Mouse (Mus musculus): ENCODE data around the gene Dkk2.

Gene Dkk2

DNA sequence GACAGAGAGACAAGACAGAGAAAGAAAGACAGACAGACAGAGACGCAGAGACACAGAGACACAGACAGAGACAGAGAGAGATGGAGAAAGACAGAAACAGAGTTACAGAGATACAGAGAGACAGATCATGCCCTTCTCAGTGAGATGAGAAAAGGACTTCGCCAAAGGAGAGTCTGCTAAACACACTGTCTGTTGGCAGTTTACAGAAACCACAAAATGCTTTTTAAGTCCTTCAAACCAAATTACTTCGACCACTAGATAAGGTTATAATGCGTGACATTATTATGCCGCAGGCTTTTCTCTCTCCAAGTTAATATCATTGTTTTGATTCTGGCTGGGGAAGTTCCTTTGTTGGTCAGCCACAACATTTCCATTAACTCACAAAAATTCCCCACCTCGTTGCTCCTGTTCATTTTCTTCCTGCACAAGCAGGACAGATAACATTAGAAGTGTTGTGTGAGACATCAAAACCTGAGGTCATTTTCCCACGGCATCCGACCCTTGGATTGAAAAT, 40.2 kb downstream of the Dkk2 start:
- DNase-seq (ENCODE audit: low read depth), result peak; percentile 16

DNA sequence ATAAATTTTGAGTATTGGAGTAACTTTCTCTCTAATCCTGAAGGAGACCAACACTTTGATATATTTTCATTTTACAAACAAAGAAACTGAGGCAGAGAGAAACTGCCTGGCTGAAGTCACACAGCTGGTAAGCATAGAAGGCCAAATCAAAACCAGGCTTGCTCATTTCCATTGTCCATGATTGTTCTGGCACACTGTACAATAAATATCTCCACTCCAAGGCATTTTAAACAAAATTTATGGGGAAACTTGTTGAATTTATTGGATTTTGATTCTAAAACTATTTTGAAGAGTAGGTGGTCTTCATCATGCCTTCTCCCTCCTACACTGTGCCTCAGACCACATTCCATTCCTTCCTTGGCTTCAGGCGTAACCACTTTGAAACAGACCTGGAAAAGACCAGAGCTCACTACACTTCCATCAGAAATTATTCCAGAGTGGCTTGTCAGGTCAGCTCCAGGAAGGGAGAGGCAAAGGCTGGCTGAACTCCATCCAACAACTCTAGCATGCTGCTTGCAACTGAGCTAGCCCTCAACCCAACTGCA, 44.7 kb downstream of the Dkk2 start:
- DNase-seq (ENCODE audit: low read depth), result no peak

DNA sequence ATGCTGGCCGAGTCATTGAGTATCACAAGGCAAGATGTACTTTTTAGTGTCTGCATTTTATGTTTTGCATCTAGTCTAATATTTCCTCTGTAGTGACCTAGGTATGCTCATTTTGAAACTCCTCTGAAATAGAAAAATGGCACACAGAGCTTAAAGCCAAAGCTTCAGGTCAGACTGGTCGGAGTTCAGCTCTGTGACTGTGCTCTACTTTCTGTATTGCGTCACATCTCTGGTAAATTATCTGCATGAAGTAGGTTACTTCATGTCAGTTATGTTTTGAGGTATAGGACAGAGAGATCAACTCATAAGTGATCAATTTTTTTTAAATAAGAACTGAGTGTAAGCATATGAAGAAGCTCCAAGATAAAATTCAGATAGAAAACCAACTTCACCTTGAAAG, 45.7 kb downstream of the Dkk2 start:
- peak; percentile 7 for DNase-seq (ENCODE audit: low read depth)

DNA sequence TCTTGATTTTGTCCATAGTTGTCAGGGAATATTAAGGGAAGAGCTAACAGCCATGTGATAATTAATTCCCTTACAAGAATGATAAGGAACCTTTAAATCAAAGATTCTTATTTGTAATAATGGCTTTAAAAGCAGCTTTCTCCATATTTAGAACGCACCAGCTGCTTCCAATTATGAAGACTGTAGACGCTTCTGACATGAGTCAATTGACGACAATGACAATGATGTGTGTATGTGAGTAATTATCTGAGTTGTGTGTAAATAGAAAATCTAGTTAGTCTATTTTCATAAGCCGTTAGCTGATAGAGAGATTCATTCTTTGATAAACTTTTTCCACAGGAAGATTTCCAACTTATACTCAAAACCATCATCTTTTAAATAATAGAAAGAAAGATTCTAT, 46.8 kb downstream of the Dkk2 start:
- DNase-seq (ENCODE audit: low read depth), result no peak

DNA sequence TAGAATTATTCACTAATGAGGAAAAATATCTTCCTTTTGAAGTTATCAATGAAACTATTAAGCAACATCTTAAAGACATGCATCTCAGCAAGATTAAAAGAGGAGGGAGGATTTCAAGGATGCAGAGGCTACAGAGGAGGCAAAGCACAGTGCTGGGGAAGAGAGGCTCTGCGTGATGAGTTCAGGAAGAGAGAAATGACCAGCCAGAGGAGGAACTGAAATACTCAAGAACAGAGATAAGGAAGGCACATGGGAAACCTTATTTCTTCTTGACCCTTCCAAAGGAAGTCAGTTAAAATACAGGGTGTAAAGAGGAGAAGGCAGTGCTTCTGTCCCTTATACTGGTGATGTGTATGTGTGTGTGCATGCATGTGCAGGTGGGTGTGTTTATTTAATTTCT, 49.4 kb downstream of the Dkk2 start:
- no peak for DNase-seq (ENCODE audit: low read depth)

DNA sequence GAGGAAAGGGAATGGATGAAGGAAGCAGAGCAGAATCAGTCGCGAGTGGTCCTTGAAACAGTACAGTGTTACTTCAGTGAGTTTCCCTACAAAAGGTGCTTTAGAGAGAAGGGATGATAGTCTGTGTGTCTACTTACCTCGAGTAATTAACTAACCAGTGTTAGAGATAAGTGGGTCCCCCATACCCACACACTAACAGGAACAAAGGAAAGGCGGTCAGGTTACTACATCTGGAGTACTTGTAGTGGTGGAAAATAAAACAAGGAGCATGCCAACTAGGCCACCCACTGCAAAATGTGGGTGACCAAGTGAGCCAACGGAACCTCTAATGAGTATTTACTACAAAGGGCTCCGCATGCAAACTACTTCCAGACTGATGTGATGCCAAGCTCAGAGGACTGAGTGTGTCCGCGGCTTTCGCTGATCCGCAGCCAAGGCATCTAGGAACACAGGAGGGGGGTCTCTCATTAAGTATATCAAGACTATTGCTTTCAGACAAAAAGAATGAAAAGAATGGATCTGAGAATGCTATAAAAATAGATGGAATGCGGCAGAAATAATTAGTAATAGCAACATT, 52.8 kb downstream of the Dkk2 start:
- no peak for DNase-seq (ENCODE audit: low read depth)

DNA sequence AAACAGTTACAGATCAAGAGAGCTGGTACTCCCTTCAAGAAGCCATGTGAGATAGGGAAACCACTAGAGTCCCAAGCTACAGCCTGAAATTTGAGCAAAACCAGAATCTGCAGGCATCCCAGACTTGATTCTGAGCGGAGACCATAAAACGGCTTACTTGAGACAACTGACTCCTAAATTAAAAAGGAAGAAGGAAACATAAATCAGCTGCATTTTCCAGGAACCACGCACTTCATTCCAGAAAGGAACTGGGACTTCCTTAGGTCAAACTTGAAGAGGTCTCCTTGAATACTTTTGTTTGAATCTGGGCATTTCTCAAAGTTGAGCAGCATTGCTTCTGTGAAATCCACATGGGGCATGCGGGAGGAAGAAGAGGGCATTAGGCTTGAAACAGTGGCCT, 55.9 kb downstream of the Dkk2 start:
- DNase-seq (ENCODE audit: low read depth), result no peak

DNA sequence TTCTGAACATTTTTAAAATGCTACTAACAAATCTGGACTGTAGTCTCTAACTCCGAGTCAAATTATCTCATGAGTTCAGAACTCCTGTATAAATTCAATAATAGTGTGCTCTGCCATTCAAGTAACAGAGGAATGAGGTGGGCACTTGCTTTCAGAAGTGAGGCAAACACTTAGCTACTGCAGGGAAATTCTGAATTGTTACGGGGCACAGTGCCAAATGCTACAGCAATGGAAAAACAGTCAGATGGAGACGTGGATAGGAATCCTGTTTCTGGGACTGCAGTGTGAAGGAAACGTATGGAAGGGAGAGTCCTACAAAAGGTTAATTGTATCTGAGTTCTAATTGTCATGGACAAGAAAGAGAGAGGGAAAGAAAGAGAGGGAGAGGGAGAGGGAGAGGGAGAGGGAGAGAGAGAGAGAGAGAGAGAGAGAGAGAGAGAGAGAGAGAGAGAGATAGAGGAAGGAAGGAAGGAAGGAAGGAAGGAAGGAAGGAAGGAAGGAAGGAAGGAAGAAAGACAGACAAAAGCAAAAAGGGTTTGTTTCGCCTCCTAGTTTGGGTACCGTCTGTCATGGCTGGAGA, 64.4 kb downstream of the Dkk2 start:
- DNase-seq (ENCODE audit: low read depth), result no peak

DNA sequence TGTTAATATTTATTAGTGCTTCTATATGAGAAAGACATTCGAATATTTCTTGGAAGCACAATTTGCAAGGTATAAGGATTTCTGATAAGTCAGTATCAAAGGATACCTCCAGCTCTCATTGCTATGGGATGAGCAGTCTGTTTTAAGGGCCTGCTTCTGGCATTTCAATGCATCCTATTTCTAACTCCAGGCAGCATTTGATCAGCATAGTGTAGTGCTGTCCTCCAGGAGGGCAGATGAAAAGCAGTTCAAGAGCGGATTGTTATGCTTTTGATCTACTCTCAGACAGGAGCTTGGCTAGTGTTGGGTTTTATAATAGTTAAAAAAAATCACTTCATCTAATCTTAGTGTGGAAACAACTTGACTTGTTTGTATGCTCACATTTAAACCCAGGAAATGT, 73.7 kb downstream of the Dkk2 start:
- no peak for DNase-seq (ENCODE audit: low read depth)

DNA sequence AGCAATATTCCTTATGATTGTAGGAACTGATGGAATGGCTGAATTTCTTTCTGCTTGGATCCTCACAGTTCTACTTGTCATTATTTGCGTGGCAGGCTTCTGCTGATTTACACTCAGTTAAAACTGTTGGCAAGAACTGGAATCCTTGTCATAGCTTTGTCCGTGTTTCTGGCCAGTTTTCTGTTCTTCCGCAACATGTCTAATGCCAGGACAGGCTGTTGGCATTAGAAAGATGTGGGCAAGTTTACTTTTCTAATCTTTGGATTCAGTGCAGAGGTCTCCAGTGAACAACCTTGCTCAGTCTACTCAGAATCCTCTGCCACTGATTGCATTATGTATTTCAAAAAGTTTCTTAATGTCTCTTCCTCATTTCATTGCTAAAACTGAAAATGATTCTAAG, 83.8 kb downstream of the Dkk2 start:
- no peak for DNase-seq (ENCODE audit: low read depth)

DNA sequence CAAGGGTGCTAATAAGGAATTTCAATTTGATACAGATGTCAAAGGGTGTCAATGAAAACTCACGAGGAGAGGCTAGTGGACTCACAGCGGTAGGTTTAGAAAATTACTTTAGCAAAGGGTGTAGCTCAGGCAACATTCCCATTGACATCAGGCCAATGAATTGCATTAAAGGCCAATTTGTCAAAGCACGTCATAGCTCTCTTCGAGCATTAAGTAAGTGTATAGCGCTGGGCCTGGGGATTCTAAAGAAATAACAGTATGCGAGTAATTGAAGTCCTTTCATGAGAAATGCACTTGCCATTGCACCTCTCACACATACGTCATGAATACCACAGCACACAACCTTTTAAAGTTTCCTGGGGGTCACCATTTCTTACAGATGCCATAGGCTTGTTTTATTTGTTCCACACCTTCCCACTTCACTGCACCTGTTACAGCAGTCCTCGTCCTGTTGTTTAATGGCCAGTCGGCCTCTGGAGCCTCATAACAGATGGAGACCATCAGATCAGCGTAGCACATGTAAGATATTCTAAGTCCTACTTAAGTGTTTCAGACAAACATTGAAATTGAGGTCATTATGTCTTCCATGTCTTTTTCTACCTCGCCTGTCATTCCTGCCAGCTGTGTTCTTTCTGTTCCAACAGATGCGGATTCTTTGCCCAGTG, 101.9 kb downstream of the Dkk2 start:
- no peak for DNase-seq (ENCODE audit: low read depth)

DNA sequence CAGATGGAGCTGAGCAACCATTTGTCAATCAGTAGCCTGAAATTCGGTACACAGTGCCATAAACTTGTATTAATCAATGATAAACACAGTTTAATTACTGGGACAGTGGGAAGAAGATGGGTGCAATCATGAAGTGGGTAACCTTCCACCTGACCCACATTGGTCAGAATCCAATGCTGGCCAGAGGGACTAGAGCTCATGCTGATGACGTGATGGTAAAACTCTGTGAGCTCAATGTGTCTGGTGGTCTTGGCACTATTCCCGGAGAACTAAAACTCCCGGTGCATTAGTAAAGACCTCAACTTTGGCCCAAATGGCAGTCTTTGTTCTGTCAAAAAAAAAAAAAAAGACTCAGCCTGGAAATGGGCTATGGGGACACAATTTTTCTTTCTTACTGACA, 116.9 kb downstream of the Dkk2 start:
- DNase-seq (ENCODE audit: low read depth), result no peak

DNA sequence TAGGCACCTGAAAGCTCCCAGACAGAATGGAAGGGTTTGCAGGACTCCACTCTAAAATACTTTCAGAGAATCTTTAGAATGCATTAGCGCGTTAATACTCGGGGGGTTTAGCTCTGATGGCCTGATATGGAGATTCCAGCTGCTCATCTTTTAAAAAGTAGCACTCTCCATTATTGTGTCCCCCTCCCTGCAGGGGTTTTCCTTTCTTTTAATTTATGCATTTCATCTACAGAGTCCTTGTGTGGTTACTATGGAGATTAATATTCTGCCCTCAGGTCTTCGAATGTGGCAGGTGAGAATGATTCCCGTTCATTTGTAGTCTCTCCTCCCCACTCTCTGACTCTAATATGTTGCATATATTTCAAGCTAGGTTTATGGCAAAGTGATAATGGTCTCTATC, 117.6 kb downstream of the Dkk2 start:
- no peak for DNase-seq (ENCODE audit: low read depth)

DNA sequence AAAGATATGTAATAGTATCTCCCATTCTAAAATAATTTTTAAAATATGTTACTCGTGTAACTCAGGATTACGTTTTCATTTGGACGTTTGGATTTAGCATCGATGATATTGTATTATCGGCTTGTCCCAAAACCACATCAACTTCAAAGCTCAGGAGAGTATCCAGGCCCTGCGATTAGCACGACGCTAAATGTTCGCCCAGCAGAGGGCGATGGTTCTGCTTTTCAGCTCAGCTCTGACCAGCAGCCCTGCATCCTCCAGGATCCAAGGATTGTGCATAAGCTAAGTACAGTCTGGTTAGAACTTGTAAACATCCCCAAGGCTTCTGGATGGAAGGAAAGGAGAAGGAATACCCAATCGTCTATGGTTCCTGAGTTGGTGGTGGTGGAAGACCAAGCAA, 122.4 kb downstream of the Dkk2 start:
- peak; percentile 54 for DNase-seq (ENCODE audit: low read depth)

DNA sequence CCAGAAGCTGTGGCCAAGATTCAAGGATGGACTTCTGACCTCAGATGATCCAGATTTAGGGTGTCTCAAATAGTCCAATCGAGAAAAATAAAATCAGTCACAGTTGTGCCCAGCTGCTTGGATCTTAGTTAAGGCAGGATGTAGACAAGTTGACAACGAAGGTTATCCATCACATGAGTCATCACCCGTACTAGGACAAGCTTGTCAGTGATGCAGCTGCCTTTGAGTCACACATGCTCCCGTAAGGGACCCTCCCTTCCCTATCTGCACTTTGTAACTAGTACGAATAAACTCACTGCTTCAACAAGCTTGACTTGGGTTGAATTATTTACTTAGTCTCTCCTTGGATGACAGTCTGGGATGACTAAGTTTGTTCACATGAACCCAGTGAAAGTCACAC, 126.2 kb downstream of the Dkk2 start:
- DNase-seq (ENCODE audit: low read depth), result peak; percentile 75

DNA sequence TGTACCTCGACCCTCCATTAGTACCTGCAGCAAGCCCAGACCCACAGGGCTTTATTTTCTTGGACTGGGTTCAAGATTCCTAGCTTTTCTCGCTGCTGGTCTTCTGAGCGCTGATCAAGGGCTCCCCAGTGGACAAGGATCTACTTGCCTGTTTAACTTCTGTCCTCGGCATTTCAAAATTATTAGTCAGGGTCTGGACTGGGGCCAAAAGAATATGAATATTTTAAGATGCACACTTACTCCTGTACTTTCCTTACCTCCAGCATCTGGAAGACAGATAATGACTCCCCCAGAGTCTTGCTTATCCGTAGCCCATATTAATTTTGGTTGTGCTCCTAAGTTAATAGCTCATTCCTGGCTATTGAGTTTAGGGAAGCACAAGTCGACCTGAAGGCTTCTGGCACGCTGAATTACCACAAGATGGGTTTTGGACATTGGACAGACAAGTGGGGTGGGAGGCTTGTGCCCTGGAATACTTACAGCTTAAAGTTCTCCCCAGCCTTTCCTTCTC, 134.9 kb downstream of the Dkk2 start:
- no peak for DNase-seq (ENCODE audit: low read depth)

DNA sequence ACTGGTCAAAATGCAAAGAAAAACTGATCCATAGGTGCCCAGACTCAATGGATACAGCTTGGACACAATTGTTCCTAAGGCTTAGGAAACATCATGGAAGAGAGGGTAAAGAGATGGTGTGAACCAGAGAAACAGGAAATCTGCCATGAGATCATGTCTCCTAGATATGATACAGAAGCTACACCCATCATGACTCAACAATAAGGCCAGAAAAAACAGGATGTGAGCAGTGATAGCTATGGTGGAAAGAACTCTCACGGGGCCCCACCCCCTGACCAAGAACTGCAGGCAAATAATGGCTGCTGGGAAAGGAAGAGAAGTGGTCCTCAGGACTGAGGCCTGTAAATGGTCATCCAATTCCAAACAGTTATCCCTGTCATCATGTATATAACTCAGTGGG, 142.5 kb downstream of the Dkk2 start:
- peak; percentile 81 for DNase-seq (ENCODE audit: low read depth)
